Mouse (Mus musculus) kidney, postnatal 0 days (tissue): Measurements from ENCODE around the gene Atp6v0b. TPM values are rescaled to one million over a fixed set of nuclear protein-coding genes. Genes with fewer than 3 reads are reported as not detected.

Experiments
- ATAC-seq: fragments of 200-750 bp; cut with Nextera tagmentation; replicated peaks from 2 replicates; pipeline ENCODE4 v1.8.0; 2017; ENCODE audit warnings: low read depth, moderate number of reproducible peaks, moderate TSS enrichment, moderate library complexity; ENCODE audit not compliant: low FRiP score
- DNase-seq: peaks from one replicate; pipeline ENCODE4 v3.0.0-alpha.2; 2016; ENCODE audit warnings: low spot score
- H3K27ac ChIP-seq: fragments of 300-500 bp; sonication (generic); 2 replicates; pipeline ENCODE4 v1.5.1; 2014; ENCODE audit warnings: mild to moderate bottlenecking
- H3K27me3 ChIP-seq: fragments of 300-500 bp; sonication (generic); 2 replicates; pipeline ENCODE4 v1.6.1; 2014; ENCODE audit warnings: low read length, mixed read lengths; ENCODE audit not compliant: insufficient read depth
- H3K36me3 ChIP-seq: fragments of 300-500 bp; sonication (generic); 2 replicates; pipeline ENCODE4 v1.6.1; 2014; ENCODE audit warnings: low read length, mixed read lengths; ENCODE audit not compliant: insufficient read depth
- H3K4me1 ChIP-seq: fragments of 300-500 bp; sonication (generic); replicated peaks from 2 replicates; pipeline ENCODE4 v1.6.1; 2014; ENCODE audit warnings: antibody characterized with exemption, low read length, mixed read lengths; ENCODE audit not compliant: insufficient read depth
- H3K4me2 ChIP-seq: fragments of 300-500 bp; sonication (generic); 2 replicates; pipeline ENCODE4 v1.6.1; 2014; ENCODE audit warnings: mild to moderate bottlenecking, low read length, moderate library complexity, mixed read lengths
- H3K4me3 ChIP-seq: fragments of 300-500 bp; sonication (generic); replicated peaks from 2 replicates; pipeline ENCODE4 v1.5.1; 2014; ENCODE audit warnings: low read depth, low read length
- H3K9ac ChIP-seq: fragments of 300-500 bp; sonication (generic); 2 replicates; pipeline ENCODE4 v1.6.1; 2014; ENCODE audit warnings: low read depth, low read length
- H3K9me3 ChIP-seq: fragments of 300-500 bp; sonication (generic); replicated peaks from 2 replicates; pipeline ENCODE4 v1.6.1; 2016; ENCODE audit warnings: low read length, inconsistent platforms, mixed read lengths
- CTCF ChIP-seq: IDR thresholded peaks from 2 replicates; pipeline ENCODE4 v1.5.1; 2016; ENCODE audit warnings: antibody characterized with exemption, low read depth, mild to moderate bottlenecking, moderate library complexity
- WGBS: fragments of 180-500 bp; shearing (Covaris S2); extraction: QIAGEN DNeasy Blood & Tissue Kit; methylation state at CpG from one replicate; pipeline ENCODE4 v1.1.7; 2014; 5-methylcytosine and 5-hydroxymethylcytosine counted together
- polyA plus RNA-seq: library from polyadenylated mRNA; unstranded; fragments of >200 nt; fragmentation: Nextera tagmentation; extraction: Ambion mirVana; gene quantifications from 2 replicates; pipeline ENCODE4 v1.2.1, GENCODE M21; 2015

Atp6v0b gene
- polyA plus RNA-seq, 1 experiment from 2014 or later: 374 TPM

DNA sequence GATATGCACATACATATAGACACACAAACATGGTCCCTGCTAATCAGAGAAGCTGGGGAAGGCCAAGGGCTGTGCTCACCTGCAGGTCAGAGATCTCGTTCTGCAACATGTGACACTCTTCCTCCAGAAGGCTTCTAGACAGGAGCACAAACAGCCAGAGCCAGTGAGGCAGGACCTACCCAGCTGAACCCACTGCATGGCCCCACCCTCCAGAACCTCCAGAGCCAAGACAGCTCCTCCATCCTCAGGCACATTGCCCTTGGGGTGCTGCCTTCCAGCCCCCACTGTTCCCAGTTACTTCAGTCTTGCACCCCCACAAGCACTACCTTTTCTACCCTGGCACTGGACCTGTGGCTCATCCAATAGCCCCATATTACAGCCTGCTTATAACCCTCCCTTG lies 16.7 kb downstream of the Atp6v0b start:
- Histone ChIP-seq H3K4me3 (no peak overlapping the region), H3K9ac (no peak overlapping the region), H3K36me3 (no peaks in the 10 kb centered on the region), H3K27me3 (no peaks in the 10 kb centered on the region), H3K9me3 (no peaks in the 10 kb centered on the region), H3K27ac (no peak overlapping the region), H3K4me2 (no peak overlapping the region), H3K4me1 (peaks cover 14% of the 10 kb centered on the region; the same call in 1 of the 2 replicates)
- no peak for TF ChIP-seq CTCF
- WGBS: 25% methylated on average over 1 of the region's 1 CpGs
- ATAC-seq (no peak), DNase-seq (no peak)

DNA sequence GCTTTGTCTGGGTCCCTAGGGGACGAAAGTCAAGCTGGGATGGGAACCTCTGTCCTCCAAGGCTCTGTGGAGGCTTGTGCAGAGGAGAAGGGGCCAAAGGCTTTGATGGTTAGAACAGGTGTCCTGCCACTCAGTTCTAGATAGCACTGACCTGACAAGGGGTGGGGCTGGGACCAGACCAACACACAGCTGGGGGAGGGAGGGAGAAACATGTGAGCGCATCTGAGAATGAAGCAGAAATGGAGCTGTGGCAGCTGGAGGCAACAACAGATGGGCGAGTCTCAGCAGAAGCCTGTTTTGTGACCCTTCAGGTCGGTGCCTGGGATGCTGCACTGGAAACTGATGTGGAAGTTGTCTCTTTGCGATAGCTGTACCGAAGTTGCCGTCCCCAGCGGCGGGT lies 17.8 kb downstream of the Atp6v0b start:
- WGBS: 69% methylated on average over 9 of the region's 9 CpGs

DNA sequence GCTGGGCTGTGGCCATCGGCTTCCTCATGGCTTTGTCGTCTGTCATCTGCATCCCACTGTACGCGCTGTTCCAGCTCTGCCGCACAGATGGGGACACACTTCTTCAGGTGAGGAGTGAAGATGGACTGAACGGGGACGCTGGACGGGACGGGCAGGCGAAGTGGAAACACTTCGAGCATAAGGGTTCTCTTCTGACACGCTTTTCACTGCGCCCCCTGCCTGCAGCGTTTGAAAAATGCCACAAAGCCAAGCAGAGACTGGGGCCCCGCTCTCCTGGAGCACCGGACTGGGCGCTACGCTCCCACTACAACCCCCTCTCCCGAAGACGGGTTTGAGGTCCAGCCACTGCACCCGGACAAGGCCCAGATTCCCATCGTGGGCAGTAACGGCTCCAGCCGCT lies 19.3 kb downstream of the Atp6v0b start:
- Histone ChIP-seq H3K27ac (no peak overlapping the region), H3K4me1 (peaks cover 14% of the 10 kb centered on the region; the same call in 1 of the 2 replicates), H3K36me3 (no peaks in the 10 kb centered on the region), H3K9me3 (no peaks in the 10 kb centered on the region), H3K9ac (no peak overlapping the region), H3K27me3 (no peaks in the 10 kb centered on the region), H3K4me3 (no peak overlapping the region), H3K4me2 (no peak overlapping the region)
- TF ChIP-seq CTCF: peak; percentile 80
- ATAC-seq (no peak), DNase-seq (peak; percentile 67)
- WGBS: 17% methylated on average over 24 of the region's 24 CpGs

More for the DNA sequence above, 17.8 kb downstream of the Atp6v0b start:
- H3K4me1 ChIP-seq: peaks cover 14% of the 10 kb centered on the region; the same call in 1 of the 2 replicates
- H3K9me3 ChIP-seq: no peaks in the 10 kb centered on the region
- H3K9ac ChIP-seq: no peak overlapping the region
- TF ChIP-seq CTCF: no peak
- no peaks in the 10 kb centered on the region for H3K27me3 ChIP-seq
- no peak overlapping the region for H3K4me3 ChIP-seq
- ATAC-seq (no peak), DNase-seq (no peak)
- H3K36me3 ChIP-seq: no peaks in the 10 kb centered on the region
- no peak overlapping the region for H3K27ac ChIP-seq
- H3K4me2 ChIP-seq: no peak overlapping the region

DNA sequence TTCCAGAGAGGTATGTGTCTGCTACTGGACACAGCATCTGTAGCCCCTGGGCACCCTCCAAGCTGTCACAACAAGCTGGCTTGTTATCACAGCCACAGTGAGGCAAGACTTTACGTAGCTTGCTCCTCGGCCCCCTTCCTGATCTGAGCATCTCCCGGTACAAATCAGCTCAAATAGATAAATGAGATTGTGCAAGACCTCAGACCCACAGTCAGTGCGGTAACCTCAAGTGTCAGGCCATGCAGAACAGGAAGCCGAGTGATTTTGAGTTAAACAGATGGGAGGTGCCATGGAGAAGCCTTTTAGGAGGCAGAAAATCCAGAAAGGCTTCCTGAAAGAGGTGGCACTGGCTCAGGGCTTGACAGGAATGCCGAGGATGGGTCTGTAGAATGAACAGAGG lies 20.1 kb downstream of the Atp6v0b start:
- ATAC-seq (no peak), DNase-seq (no peak)
- H3K9ac ChIP-seq: no peak overlapping the region
- no peaks in the 10 kb centered on the region for H3K9me3 ChIP-seq
- H3K27ac ChIP-seq: no peak overlapping the region
- H3K4me2 ChIP-seq: no peak overlapping the region
- H3K27me3 ChIP-seq: no peaks in the 10 kb centered on the region
- H3K36me3 ChIP-seq: no peaks in the 10 kb centered on the region
- H3K4me1 ChIP-seq: peaks cover 8% of the 10 kb centered on the region; the same call in 1 of the 2 replicates
- no peak overlapping the region for H3K4me3 ChIP-seq
- WGBS: 64% methylated on average over 6 of the region's 6 CpGs
- TF ChIP-seq CTCF: no peak

DNA sequence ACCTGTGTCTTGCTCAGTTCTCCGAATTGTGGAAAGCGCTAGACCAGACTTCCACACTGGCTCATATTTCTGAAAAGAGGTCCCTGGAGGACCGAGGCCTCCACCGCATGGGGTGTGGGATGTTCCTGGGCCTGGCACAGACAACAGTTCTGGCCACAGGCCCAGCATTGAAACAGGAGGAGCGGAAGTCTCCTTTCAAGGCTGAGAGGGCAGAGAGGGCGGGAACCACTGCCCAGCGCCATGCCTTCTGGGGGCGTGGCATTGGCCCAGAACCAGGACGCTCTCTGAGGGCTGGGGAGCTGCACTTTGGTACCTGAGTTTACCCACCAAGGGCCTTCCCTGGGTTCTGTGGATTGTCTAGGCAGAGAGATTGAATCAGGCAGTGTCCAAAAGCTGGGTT lies 21.1 kb downstream of the Atp6v0b start:
- no peak for TF ChIP-seq CTCF
- H3K36me3 ChIP-seq: no peaks in the 10 kb centered on the region
- no peak overlapping the region for H3K4me3 ChIP-seq
- no peaks in the 10 kb centered on the region for H3K9me3 ChIP-seq
- peaks cover 8% of the 10 kb centered on the region; the same call in 1 of the 2 replicates for H3K4me1 ChIP-seq
- peak overlapping the region; percentile 47; the same call in 1 of the 2 replicates for H3K27ac ChIP-seq
- WGBS: 17% methylated on average over 9 of the region's 9 CpGs
- H3K9ac ChIP-seq: no peak overlapping the region
- no peak overlapping the region for H3K4me2 ChIP-seq
- ATAC-seq: peak; percentile 74
- peak; percentile 88 for DNase-seq
- H3K27me3 ChIP-seq: no peaks in the 10 kb centered on the region

DNA sequence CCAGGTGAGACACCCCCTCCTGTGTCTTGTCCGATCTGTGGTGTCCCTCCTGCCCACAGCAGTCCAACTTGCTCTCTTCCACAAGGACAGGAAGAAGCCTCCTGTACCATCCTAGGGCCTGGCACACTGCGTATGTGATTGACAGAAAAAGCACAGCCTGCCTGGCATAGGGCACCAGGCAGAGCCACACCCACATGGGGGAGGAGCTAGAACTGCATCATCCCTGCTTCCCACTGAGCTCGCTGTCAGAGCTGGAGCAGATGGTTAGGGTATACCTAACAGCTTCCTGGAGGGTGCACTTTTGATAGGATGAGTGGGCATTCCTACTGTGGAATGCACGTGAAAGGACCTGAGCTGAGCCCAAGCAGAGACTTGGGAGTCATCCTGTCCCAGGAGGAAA lies 24.3 kb downstream of the Atp6v0b start:
- no peak overlapping the region for H3K4me2 ChIP-seq
- H3K36me3 ChIP-seq: no peaks in the 10 kb centered on the region
- H3K27me3 ChIP-seq: no peaks in the 10 kb centered on the region
- H3K27ac ChIP-seq: no peak overlapping the region
- H3K4me3 ChIP-seq: no peak overlapping the region
- H3K9me3 ChIP-seq: no peaks in the 10 kb centered on the region
- H3K4me1 ChIP-seq: peaks cover 11% of the 10 kb centered on the region; the same call in 1 of the 2 replicates
- H3K9ac ChIP-seq: 0 out of 2 replicates have a peak overlapping the region, but pooled peaks have one; percentile 27
- WGBS: 57% methylated on average over 4 of the region's 4 CpGs
- peak; percentile 51 for DNase-seq
- no peak for TF ChIP-seq CTCF
- ATAC-seq: 0 out of 2 replicates have a peak, but pooled peaks have one; percentile 10

DNA sequence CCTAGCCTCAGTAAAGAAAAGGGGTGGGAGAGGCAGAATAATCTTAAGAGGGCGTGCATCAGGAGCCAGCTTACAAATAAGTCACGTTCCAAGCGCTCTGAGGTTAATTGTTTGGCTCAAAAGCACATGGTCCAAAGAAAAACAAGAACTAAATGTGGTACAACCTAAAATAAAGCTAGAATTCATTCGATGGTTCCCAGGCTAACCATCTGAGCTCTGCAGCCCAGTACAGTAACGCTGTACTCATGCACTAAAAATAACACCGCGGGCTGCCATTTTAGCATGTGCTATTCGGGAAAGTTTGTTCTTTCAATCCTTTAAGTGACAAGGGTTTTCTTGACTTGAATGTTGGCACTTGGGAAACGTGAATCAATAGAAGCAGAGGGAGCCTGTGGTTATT lies 26.6 kb downstream of the Atp6v0b start:
- H3K4me2 ChIP-seq: no peak overlapping the region
- no peak for TF ChIP-seq CTCF
- 79% methylated on average over 9 of the region's 9 CpGs for WGBS

More for the DNA sequence above, 26.6 kb downstream of the Atp6v0b start:
- no peak overlapping the region for H3K27ac ChIP-seq
- H3K36me3 ChIP-seq: no peaks in the 10 kb centered on the region
- H3K27me3 ChIP-seq: no peaks in the 10 kb centered on the region
- no peaks in the 10 kb centered on the region for H3K9me3 ChIP-seq
- no peak overlapping the region for H3K4me3 ChIP-seq
- DNase-seq (no peak), ATAC-seq (no peak)
- H3K4me1 ChIP-seq: 0 out of 2 replicates have a peak, but pooled peaks cover 2% of the 10 kb centered on the region
- no peak overlapping the region for H3K9ac ChIP-seq
